Mouse (Mus musculus): ENCODE measurements around the gene D17Wsu92e. TPM values are rescaled to one million over a fixed set of nuclear protein-coding genes. Genes with fewer than 3 reads are reported as not detected.

D17Wsu92e gene
- total RNA-seq, 1 experiment from 2014 or later = 151 TPM

GRCm38 (mm10) chr17:27701856-27702255, 118.6 kb downstream of the D17Wsu92e start:
- no peak for DNase-seq

Other genes starting within 250 kb of the D17Wsu92e start
- 162 and 173 TPM in 2 replicates for gene Nudt3, start 197.2 kb downstream of the D17Wsu92e start, total RNA-seq (2021)
- gene RPS10-NUDT3, start 185.4 kb downstream of the D17Wsu92e start, total RNA-seq (2021) = not detected in 2 replicates
- 864 and 1,045 TPM in 2 replicates for gene Rps10, start 184.0 kb downstream of the D17Wsu92e start, total RNA-seq (2021)
- 4.5 and 6.0 TPM in 2 replicates for gene Pacsin1, start 165.1 kb downstream of the D17Wsu92e start, total RNA-seq (2021)
- not detected in 2 replicates for gene Spdef, start 91.7 kb downstream of the D17Wsu92e start, total RNA-seq (2021)
- 93.1 and 94.6 TPM in 2 replicates for gene Snrpc, start 17.5 kb upstream of the D17Wsu92e start, total RNA-seq (2021)
- 24.4 and 29.9 TPM in 2 replicates for gene Uhrf1bp1, start 35.8 kb upstream of the D17Wsu92e start, total RNA-seq (2021)
- 25.7 and 31.8 TPM in 2 replicates for gene Anks1, start 88.7 kb upstream of the D17Wsu92e start, total RNA-seq (2021)
- 26.2 and 28.4 TPM in 2 replicates for gene Taf11, start 89.2 kb upstream of the D17Wsu92e start, total RNA-seq (2021)